Mouse (Mus musculus) bone marrow macrophage, adult 2 months (primary cell): ENCODE results near the gene Fam207a.

ENCODE experiments used
- CTCF ChIP-seq: IDR thresholded peaks from 2 replicates; pipeline ENCODE4 v1.5.1; 2012; ENCODE audit warnings: low read depth, mild to moderate bottlenecking, low read length, moderate library complexity
- POLR2A ChIP-seq: IDR thresholded peaks from 2 replicates; pipeline ENCODE4 v1.6.1; 2012; ENCODE audit warnings: mild to moderate bottlenecking, low read depth, low read length, borderline replicate concordance

- no peak for TF ChIP-seq CTCF
- TF ChIP-seq POLR2A: no peak
Observed at GRCm38 (mm10) chr10:77456507-77456906, 59.1 kb downstream of the Fam207a start.
